Mouse (Mus musculus): ENCODE data around the gene Dnah17. TPM values are rescaled to one million over a fixed set of nuclear protein-coding genes. Genes with fewer than 3 reads are reported as not detected.

The Dnah17 gene
- total RNA-seq, 1 experiment from 2014 or later = 0.15 TPM

DNA sequence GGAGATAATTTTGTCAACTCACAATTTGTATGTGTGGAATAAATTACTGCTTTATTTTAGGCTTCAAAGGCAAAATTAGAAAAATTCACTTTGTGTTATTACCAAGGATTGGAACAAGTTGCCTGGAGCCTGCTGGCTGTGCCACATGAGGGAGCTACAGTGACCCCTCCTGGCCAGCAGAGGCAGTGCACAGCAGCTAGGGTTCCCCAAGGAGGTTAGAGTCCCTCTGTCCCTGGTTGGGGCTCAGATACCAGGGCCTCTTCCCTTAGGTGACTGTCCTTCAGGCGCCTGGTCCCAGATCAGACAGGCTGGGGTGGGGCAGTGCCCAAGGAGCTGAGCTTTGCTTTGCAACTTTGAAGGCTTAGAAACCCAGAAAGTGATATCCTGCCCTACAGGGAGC lies 108.6 kb downstream of the Dnah17 start:
- peak; percentile 87 for DNase-seq

DNA sequence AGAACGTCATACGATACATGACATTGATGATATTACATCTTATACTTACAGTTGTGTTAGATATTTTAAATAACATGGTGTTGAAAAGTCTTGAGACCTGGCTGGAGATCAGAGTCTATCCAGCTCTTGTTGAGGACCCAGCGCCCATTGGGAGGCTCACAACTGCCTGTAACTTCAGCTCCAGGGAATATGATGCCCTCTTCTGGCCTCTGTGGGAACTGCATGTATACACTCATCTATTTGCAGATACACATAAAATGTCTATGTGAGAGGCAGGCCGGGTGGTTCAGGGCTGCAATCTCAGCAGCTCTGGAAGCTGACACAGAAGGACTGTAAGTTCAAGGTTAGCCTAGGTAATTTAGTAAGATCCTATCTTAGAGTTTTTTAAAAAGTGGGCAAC lies 112.1 kb downstream of the Dnah17 start:
- peak; percentile 48 for DNase-seq

DNA sequence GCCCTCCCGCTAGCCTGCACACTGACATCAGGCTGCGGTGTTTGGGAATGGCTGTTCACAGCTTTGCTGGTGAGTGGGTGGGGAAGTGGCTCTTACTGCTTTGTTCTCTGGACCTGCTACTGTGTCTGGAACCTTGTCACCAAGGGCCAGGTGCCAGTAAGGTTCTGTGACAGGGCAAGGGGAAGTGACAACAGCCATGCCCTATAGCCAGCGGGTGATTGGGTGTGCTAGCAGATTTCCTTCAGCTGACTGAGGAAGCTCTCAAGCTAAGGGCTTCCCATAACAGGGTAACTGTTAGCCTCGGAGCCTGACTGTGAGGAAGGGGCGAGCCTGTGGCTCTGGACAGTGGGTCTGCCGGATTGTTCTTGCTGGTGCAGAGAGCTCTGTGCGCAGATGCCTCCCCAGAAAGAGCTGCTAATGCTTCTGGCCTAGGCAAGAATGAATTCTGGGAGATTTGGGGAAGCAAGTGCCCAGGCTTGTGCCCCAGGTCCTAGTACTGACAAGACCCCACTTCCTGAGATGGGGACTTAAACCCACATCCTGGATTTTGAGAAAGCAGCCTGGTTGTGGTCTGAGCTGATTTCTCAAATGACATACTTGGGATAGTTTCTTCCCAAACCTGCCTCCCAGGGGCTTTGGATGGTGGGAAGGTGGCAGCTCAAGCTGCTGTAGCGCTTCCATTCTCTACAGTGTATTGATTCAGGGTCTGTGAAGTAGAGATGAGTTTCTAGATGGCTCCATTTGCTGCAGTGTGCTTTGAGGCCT lies 114.9 kb downstream of the Dnah17 start:
- DNase-seq = no peak

DNA sequence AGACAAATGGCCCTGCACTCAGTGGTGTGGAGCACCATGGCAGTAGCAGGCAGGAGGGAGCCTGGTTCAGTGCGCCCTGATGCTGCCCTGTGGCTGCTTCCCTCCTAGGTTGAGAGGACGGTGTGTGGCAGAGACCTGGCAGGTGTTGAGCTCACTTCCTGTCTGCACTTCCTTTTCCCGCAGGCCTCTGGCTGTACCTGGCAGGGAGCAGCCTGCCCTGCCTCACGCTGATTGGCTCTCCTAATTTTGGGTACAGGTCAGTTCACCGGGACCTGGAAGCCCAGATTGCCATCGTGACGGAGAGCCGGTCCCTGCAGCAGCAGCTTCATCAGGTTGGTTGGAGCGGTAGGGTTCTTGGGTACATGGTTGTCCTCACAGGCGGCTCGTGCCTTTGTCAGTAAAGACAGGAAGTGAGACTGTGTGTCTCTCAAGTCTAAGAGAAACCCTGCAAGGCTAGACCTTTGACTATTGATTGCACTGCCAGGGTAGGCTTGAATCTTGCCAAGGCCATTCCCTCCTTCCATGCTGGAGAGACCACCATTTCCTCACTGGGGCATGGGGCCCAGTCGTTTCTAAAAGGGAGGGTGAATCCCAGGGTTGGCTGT lies 115.9 kb downstream of the Dnah17 start:
- no peak for DNase-seq

DNA sequence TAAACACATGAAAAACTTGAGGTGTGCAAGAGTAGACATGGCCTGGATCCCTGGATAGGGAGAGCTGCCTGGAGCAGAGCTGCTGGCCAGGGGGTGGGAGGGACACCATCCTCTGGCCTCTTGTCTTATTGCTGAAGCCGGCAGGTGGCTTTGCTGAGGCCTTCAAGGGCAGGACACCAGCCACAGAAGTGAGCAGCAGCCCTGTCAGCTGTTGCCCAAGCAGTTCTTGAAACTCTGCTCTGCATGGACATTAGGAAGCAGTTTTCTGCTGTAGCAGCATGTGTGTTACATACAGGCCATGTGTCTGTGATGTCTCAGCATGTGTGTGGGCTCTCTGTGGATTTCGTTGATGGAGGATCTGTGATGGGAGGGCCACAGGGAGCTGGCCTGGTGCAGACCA lies 117.1 kb downstream of the Dnah17 start:
- DNase-seq = no peak

DNA sequence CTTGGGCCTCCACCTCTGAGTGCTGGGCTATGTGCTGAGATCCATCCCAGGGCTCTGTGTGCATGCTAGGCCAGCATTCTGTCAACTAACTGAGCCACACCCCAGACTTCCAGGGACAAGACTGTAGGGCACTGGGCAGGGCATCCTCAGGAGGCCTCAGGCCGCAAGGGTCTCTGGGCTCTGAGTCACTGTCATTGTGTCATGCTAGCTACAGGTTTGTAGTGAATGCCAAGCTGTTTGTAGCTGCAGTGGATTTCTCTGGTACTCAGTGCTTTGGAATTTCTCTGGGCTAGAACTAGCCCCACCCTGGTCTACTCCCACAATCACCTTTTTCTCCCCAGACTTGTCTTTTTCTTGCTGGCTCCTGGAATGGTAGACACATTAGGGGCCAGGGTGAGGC lies 117.8 kb downstream of the Dnah17 start:
- no peak for DNase-seq

DNA sequence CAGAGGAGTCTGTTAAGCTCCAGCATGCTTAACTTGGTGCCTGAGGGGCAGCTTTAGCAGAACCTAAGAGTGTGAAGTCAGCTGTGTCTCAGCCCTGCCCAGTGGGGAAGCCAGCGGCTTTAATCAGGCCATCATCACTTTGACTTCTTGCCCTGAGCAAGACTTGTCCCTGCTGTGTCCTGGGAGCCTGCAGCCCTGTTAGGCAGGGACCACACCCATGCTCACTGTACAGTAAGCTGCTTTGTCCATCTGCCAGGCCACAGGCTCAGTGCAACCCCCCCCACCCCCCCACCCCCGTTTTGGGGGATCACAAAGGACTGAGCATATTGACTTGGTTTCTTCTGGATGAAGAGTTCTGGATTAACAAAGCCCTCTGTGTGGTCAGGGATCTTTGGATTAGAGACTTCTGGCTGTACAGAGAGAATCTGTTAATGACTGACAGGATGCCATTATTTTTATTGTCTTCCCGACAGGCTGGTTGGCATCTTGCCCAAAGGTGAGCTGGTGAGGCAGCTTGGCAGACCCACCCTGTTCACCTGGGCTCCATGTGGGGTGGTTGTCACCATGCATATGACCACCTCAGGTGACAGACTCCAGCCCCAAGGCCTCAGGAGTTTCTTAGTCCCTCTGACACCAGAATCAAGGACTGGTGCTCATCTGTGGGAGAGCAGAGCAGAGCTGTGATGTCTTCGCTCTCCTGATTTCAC lies 120.4 kb downstream of the Dnah17 start:
- no peak for DNase-seq

DNA sequence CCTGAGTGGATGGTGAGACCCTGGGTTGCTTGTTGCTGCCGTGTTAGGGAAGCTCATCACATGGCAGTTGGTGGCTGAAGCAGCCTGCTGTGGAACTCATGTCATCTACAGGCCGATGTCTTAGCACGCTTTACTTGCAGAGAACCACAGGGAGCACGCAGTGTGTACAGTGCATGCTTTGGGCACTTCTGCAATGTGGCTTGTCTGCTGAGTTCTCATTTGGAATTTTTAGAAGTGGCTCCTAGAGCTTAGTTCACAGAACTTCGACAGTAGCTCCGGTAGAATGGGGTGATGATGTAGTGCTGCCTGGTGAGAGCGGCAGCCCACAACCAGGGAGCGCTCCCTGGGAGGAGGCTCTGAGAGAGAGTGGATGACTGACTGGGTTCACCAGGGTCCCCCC lies 121.6 kb downstream of the Dnah17 start:
- DNase-seq = no peak

DNA sequence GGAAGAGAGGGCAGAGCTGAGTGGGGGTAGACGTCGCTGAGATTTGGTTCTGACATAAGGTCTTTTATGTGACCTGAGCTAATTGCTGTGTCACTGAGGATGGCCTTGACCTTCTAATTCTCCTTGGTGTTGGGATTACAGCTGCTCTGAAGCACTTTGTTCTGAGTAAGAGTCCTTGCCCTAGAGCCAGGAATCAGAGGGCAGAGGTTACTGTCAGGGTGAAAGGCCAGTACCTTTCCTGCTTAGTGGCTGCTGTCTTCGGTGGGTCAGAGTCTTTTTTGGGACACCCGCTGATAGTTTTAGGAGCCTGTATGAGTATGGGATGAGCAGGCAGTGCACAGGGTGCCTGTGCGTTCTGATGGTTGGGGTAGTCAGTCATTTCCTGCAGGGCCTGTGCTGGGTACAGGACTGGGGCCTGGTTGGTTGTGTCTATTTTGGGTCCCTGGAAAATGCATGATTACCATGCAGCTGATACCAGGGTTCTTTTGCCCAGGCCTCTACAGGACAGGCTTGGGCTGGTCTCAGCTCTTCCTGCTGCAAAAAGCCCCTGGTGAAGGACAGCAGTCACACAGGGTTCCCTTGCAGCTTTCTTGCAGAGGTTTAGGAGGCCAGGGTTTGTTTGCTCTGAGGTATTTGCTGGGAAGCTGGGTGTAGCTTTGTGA lies 122.2 kb downstream of the Dnah17 start:
- DNase-seq = peak; percentile 49

DNA sequence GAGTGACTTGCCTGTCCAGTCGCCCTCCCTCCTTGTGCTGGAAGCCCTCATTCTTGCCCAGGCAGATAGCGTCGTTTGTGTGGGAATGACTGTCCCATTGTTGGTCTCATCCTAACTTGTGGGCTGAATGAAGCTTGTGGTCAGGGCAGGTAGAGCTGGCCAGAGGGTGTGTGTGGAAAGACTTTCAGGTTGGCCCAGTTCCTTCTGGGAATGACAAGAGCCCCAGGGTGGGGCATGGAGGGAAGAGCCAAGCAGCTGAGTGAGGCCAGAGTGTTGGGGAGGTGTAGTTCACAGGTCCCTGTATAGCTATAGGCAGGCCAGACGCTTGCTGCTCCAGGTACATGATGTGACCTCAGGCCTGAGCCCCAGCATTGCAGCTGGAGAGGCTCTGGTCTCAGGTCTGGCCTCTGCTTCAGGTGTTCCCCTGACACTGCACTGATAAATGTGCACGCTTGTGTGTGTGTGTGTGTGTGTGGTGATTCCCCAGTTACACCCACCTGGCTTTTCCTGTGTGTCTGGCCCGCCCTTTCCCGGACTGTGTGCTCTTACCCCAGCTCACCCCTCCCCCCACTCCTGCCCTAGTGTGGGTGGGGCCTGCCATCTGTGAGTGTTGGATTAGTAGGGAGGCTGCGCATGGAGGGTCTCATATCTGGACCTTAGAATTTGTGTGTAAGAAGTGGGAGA lies 122.8 kb downstream of the Dnah17 start:
- peak; percentile 51 for DNase-seq

DNA sequence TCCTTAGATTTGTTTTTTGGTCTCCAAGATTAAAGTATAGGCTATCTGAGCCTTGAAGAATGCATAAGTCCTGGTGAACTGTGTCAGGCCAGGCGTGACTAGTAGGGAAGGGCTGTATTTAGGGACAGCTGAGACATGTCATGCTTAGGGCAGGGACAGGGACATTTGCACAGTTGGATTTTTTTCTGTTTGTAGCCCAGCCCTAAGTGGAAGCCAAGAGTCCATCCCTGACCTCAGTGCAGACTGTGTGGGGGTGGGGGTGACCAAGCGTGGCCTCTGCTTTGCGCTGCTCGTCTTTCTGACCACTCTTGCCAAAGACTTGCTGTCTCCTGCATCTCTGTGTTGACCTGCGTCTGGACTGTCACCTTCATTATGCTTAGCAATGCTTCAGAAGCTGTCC lies 126.2 kb downstream of the Dnah17 start:
- no peak for DNase-seq

DNA sequence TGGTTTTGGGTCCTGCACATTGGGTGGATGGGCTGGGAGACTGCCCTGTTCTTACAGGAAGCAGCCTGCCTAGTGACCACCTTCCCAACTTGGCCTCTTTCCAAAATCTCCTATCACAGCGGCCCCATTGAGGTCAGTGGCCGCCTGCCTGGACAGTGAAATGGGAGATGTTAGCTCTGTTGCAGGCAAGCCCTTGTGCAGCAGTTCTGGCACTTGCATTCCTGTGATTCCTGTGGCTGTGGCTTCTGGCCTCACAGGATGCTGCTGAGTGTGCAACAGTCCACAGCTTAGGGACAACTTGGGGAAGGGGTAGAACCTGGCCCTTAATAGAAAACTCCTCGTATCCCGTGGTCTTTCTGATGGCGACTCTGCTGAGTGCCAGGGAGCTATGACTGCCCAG lies 126.7 kb downstream of the Dnah17 start:
- DNase-seq = no peak

DNA sequence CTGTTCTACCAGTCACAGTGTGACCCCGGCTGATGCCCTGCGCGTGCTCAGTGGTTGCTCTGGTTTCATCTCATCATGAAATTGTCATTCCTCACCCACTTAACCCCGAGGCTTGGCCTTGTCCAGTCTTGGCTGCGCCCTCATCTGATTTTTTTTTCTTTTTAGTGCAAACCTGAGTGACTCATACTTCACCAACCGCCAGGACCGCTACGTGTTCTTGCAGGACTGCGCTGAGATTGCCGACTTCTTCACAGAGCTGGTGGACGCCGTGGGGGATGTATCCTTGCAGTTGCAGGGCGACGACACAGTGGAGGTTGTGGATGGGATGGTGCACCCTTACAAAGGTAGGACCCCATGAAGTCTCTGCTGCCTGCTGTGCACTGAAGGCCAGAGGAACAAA lies 127.3 kb downstream of the Dnah17 start:
- peak; percentile 79 for DNase-seq

DNA sequence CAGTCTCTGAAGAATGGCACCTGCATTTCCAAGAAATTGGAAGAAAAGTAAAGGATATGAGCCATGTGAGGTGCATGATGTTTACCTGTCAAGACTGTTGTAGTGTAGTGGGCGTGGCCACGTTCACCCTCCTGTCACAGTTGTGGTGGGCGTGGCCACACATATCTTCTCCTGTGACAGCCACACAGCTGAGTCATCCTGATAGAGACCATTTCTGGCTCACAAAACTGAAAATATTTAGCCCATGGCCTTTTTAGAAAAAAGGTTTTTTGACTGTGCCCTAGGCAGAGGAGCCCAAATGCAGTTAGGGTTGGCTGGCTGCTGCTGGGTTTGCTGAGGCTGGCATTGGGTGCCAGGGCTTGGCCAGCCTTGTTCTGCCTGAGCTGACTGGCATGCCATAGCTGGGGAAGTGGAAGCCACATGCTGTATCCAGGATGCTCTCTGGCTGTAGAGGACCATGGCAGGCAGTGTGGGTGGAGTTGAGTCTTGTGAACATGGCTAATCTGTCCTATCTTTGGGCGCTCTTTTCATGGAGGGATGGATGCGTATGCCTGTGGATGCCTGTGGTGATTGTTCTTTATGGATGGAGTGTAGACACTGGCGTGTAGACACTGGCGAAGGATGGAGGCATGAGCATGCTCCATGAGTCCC lies 129.7 kb downstream of the Dnah17 start:
- peak; percentile 54 for DNase-seq

DNA sequence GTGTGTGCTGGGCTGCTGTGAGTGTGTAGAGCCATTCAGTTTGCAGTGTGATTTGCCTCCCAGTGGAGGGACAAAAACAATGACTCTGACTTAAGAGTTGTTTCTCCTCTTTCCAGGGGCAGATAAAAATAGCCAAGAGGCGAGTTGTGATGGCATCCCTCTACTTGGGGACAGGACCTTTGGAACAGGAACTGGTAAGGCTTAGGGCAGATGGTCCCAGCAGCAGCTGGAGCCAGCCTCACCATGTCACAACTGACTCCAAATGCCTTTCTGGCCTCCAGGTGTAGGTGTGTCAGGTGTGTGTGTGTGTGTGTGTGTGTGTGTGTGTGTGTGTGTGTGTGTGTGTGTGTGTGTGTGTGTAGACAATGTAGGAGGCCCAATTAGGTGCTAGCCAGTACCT lies 130.4 kb downstream of the Dnah17 start:
- no peak for DNase-seq

DNA sequence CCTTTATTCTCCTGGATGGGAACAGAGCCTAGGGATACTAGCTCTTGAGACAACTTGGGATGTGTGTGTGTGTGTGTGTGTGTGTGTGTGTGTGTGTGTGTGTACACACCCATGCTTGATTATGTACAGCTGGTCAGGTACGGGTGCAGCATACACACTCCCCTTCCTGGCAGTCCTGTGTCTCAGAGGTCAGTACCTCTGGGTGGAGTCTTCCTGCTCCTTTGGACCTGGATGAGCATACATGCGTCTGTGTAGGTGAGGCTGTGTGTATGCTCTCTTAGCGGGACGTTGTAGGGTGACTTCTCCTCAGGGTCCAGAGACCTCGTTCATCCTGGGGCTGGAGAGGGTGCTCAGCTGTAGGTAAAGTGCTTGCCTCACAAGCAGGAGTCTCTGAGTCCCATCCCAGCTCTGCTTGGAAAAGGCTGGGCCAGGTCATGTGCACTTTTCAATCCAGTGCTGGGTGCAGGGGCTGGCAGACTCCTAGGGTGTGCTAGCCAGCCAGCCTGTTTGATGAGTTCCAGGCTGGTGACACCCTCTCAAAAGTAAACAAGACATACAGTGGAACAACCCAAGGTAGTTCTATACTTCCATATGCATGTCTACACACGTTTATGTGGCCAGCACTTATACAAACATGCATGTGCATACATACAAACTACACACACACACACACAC lies 131.0 kb downstream of the Dnah17 start:
- no peak for DNase-seq

DNA sequence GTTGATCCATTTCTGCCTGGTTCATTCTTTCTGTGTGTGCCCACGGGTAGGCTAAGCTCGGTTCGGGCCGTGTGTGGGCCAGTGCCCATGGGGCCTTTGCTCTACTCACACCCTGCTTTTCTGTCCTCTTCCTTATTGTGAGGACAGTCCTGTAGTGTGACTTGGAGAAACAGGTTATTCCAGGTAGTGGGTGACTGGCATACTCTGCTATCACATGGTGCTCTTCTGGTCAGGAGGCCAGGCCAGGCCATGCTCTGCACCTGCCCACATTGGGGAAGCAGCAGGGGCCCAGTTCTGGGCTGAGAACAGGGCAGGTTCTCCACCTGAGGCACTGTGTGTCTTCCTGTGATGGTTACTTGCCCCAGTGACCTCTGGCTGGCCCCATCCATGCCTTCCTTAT lies 132.1 kb downstream of the Dnah17 start:
- no peak for DNase-seq

DNA sequence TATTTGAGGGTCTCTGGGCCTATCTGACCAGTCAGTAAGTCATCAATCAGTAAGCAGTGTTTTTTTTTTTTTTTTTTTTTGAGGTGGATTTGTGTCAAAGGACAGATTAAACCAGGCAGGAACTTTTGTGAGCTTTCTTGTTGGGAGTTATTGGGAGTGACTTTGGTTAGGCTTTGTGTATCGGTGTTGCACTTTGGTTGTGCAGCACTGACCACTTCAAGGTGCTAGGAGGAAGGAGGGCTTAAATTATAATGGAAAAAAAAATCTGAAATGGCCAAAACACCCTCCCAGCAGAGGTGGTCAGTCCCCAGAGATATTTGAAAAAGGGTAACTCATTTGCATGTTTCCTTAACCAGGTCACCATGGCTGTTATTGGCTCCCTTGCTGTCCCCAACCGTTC lies 133.3 kb downstream of the Dnah17 start:
- DNase-seq = no peak

DNA sequence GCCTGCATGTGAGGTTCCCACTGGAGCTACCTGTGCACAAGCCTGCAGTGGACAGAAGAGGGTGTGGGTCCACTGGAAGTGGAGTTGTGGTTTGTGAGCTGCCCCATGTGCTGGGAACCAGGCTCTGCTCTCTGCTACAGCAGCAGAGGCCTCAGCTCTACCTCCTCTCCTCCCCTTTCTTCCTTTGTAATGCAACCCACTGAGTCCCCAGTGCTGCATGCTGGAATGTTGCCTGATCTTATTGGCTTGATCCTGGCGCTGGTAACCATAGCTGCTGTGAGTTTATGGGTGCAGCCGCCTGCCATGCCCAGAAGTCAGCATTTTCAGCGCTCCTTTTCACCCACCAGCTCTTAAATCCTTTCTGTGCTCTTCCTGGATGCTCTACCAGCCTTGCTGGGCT lies 134.4 kb downstream of the Dnah17 start:
- no peak for DNase-seq

DNA sequence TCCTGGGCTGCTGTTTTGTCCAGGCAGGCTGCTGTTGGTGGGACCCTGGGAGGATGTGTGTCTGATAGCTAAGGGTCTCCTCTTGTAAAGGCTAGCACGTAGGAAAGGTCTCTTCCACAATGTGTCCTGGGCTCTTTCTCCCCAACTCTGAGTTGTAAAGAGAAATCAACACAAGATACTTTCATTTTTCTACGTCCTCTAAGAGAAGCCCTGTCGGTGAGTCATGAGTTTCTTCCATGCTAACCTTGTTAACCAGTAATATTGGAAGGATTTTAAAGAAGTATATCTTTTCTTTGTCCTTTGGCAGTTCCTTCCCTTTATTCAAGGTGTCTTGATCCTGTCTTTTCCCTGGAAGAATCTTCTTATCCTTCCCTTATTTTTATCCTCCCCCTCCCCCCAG lies 134.8 kb downstream of the Dnah17 start:
- DNase-seq = no peak

DNA sequence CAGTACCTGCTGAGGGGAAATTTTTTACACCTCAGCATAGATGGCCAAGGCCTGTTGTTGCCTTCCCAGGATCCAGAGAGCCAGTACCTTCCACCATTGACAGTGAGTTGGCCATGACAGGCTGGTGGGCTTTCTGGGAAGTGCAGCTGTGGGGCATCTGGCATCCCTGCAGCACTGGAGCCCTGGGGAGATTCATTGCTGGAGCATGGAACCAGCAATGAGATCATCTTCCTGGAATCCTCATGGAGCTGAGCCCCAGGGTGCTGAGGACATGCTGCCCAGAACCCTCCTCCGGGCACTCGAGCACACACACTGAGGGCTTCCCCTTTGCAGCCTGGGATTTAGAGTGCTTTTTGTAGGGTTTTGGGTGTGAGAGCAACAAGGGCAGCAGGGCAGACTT lies 135.2 kb downstream of the Dnah17 start:
- peak; percentile 47 for DNase-seq

Data from adrenal gland, postnatal 14 days (tissue).